Mouse (Mus musculus): ENCODE measurements around the gene 1700021F05Rik. TPM values are rescaled to one million over a fixed set of nuclear protein-coding genes. Genes with fewer than 3 reads are reported as not detected.

Gene 1700021F05Rik
- polyA plus RNA-seq, 1 experiment from 2014 or later, result 74.3 TPM

- DNase-seq (ENCODE audit: low spot score) (no peak), ATAC-seq (no peak)
- no peak overlapping the region for H3K9ac ChIP-seq (ENCODE audit: low read length)
- WGBS, result 82% methylated on average over 5 of the region's 5 CpGs
- H3K4me3 ChIP-seq (ENCODE audit: low read depth, low read length), result no peak overlapping the region
- no peaks in the 10 kb centered on the region for H3K27me3 ChIP-seq (replicated peaks; ENCODE audit: control insufficient read depth, insufficient read depth, low read length)
- no peak overlapping the region for H3K4me2 ChIP-seq (ENCODE audit: low read length)
- H3K9me3 ChIP-seq (replicated peaks; ENCODE audit: control insufficient read depth, low read length), result no peaks in the 10 kb centered on the region
- no peak overlapping the region for H3K27ac ChIP-seq (ENCODE audit: low read depth, low read length)
- H3K36me3 ChIP-seq (ENCODE audit: control insufficient read depth, insufficient read depth, low read length), result peaks cover 19% of the 10 kb centered on the region; the same call in 1 of the 2 replicates
- H3K4me1 ChIP-seq (ENCODE audit: control insufficient read depth, insufficient read depth, low read length), result no peaks in the 10 kb centered on the region
These were observed 49.9 kb downstream of the 1700021F05Rik start for GRCm38 (mm10) chr10:43490846-43491245.

GRCm38 (mm10) chr10:43490034-43490433, 50.8 kb downstream of the 1700021F05Rik start:
- Histone ChIP-seq H3K9ac (ENCODE audit: low read length) (no peak overlapping the region), H3K27ac (ENCODE audit: low read depth, low read length) (no peak overlapping the region), H3K4me3 (ENCODE audit: low read depth, low read length) (no peak overlapping the region), H3K4me1 (ENCODE audit: control insufficient read depth, insufficient read depth, low read length) (no peaks in the 10 kb centered on the region), H3K36me3 (ENCODE audit: control insufficient read depth, insufficient read depth, low read length) (peaks cover 11% of the 10 kb centered on the region; the same call in 1 of the 2 replicates), H3K27me3 (replicated peaks; ENCODE audit: control insufficient read depth, insufficient read depth, low read length) (no peaks in the 10 kb centered on the region), H3K9me3 (replicated peaks; ENCODE audit: control insufficient read depth, low read length) (no peaks in the 10 kb centered on the region), H3K4me2 (ENCODE audit: low read length) (no peak overlapping the region)
- DNase-seq (ENCODE audit: low spot score), result no peak
- WGBS, result 75% methylated on average over 8 of the region's 8 CpGs
- no peak for ATAC-seq

- Histone ChIP-seq H3K27me3 (replicated peaks; ENCODE audit: control insufficient read depth, insufficient read depth, low read length) (no peaks in the 10 kb centered on the region), H3K36me3 (ENCODE audit: control insufficient read depth, insufficient read depth, low read length) (peaks cover 6% of the 10 kb centered on the region; the same call in 1 of the 2 replicates), H3K4me2 (ENCODE audit: low read length) (no peak overlapping the region), H3K9me3 (replicated peaks; ENCODE audit: control insufficient read depth, low read length) (no peaks in the 10 kb centered on the region), H3K27ac (ENCODE audit: low read depth, low read length) (no peak overlapping the region), H3K9ac (ENCODE audit: low read length) (no peak overlapping the region), H3K4me3 (ENCODE audit: low read depth, low read length) (no peak overlapping the region), H3K4me1 (ENCODE audit: control insufficient read depth, insufficient read depth, low read length) (no peaks in the 10 kb centered on the region)
- DNase-seq (ENCODE audit: low spot score), result no peak
- 78% methylated on average over 6 of the region's 6 CpGs for WGBS
- ATAC-seq, result no peak
These were observed 51.2 kb downstream of the 1700021F05Rik start for GRCm38 (mm10) chr10:43489550-43489949.

DNA sequence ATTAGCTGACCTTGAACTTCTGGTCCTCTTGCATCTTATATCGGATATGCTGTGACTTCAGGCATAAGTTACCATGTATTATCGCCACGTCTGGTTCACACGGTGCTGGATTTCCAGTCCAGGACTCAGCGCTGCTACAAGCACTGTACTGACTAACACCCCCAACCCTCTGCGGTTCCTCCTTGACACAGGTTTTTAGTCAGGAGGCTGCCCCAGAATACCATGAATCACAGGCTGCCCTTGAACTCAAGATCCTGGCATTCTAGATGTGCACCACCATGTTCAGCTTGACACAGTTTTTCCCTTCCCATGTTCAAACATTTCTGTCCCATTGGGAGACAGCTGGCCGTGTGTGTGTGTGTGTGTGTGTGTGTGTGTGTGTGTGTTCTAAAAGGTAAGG, 51.7 kb downstream of the 1700021F05Rik start:
- Histone ChIP-seq H3K36me3 (ENCODE audit: control insufficient read depth, insufficient read depth, low read length) (peaks cover 2% of the 10 kb centered on the region; the same call in 1 of the 2 replicates), H3K27ac (ENCODE audit: low read depth, low read length) (no peak overlapping the region), H3K9me3 (replicated peaks; ENCODE audit: control insufficient read depth, low read length) (no peaks in the 10 kb centered on the region), H3K9ac (ENCODE audit: low read length) (no peak overlapping the region), H3K4me2 (ENCODE audit: low read length) (no peak overlapping the region), H3K4me3 (ENCODE audit: low read depth, low read length) (no peak overlapping the region), H3K4me1 (ENCODE audit: control insufficient read depth, insufficient read depth, low read length) (no peaks in the 10 kb centered on the region), H3K27me3 (replicated peaks; ENCODE audit: control insufficient read depth, insufficient read depth, low read length) (no peaks in the 10 kb centered on the region)
- no peak for ATAC-seq
- no peak for DNase-seq (ENCODE audit: low spot score)
- WGBS, result 87% methylated on average over 7 of the region's 7 CpGs

DNA sequence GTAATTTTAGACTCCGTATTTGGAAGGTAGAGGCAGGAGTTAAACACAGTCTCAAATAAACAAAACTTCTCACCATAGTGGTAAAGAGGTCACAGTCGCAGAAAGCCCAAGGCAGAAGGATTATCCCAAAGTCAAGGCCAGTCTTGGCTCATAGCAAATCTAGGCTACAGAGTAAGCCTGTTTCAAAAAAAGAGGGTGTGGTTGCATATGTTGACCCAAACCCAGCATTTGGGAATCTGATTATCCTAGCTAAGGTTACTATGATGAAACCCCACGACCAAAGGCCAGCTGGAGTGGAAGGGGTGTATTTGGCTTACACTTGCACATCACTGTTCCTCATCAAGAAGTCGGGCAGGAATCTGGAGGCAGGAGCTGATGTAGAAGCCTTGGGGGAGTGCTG, 52.5 kb downstream of the 1700021F05Rik start:
- Histone ChIP-seq H3K4me2 (ENCODE audit: low read length) (no peak overlapping the region), H3K4me3 (ENCODE audit: low read depth, low read length) (no peak overlapping the region), H3K27ac (ENCODE audit: low read depth, low read length) (no peak overlapping the region), H3K9ac (ENCODE audit: low read length) (no peak overlapping the region), H3K36me3 (ENCODE audit: control insufficient read depth, insufficient read depth, low read length) (no peaks in the 10 kb centered on the region), H3K9me3 (replicated peaks; ENCODE audit: control insufficient read depth, low read length) (no peaks in the 10 kb centered on the region), H3K27me3 (replicated peaks; ENCODE audit: control insufficient read depth, insufficient read depth, low read length) (no peaks in the 10 kb centered on the region), H3K4me1 (ENCODE audit: control insufficient read depth, insufficient read depth, low read length) (peaks cover 4% of the 10 kb centered on the region; the same call in 1 of the 2 replicates)
- no peak for DNase-seq (ENCODE audit: low spot score)
- ATAC-seq, result no peak
- 90% methylated on average over 4 of the region's 4 CpGs for WGBS

DNA sequence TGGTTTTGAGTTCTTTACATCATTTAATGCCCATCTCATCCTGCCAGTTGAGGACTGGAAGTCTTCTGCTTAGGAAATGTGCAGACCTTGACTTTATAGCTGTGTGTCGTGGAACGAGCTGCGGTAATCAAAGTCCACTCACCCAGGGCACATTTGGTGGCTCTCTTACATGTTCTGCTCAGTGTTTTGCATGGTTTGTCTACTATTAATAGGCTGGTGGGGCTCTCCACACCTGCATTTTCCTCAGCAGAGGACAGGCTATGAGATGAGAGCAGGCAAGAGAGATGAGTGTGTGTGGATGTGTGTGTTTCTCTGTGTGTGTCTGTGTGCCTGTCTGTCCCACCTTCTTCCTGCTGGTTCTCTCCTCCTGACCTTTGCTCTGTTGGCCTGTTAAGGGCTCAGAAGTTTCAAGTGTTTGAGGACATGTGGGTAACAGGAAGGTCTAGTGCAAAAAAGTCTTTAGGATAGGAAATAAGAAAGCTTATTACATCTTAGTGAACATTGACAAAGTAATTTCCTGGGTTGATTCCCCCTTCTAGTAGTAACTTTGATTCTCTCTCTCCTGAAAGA, 53.3 kb downstream of the 1700021F05Rik start:
- no peaks in the 10 kb centered on the region for H3K36me3 ChIP-seq (ENCODE audit: control insufficient read depth, insufficient read depth, low read length)
- H3K27ac ChIP-seq (ENCODE audit: low read depth, low read length), result no peak overlapping the region
- ATAC-seq, result no peak
- H3K4me2 ChIP-seq (ENCODE audit: low read length), result no peak overlapping the region
- no peaks in the 10 kb centered on the region for H3K9me3 ChIP-seq (replicated peaks; ENCODE audit: control insufficient read depth, low read length)
- no peaks in the 10 kb centered on the region for H3K27me3 ChIP-seq (replicated peaks; ENCODE audit: control insufficient read depth, insufficient read depth, low read length)
- WGBS, result 91% methylated on average over 3 of the region's 3 CpGs
- H3K9ac ChIP-seq (ENCODE audit: low read length), result no peak overlapping the region
- peaks cover 6% of the 10 kb centered on the region; the same call in 1 of the 2 replicates for H3K4me1 ChIP-seq (ENCODE audit: control insufficient read depth, insufficient read depth, low read length)
- DNase-seq (ENCODE audit: low spot score), result no peak
- H3K4me3 ChIP-seq (ENCODE audit: low read depth, low read length), result no peak overlapping the region

DNA sequence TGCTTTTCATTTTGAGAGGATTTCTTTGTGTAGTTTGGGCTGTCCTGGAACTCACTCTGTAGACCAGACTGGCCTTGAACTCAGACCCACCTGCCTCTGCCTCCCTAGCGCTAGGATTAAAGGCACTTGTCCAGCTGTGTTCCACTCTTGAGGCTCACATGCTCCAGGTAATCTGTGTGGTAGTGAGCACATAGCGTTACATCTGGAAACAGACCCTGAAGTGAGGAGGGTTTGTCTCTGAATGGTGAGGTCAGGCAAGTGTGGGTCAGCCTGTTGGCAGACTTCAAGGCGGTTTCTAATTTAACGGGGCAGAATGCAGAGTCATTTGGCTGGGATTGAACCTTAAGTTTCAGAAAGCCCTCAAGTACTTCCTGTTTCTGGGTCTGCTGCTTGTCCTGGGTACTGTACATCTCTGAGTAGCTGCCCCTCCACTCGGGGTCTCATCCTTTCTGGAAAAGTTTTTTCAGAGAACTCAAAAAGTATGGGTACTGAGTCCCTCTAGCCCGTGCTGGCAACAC, 55.0 kb downstream of the 1700021F05Rik start:
- Histone ChIP-seq H3K27ac (ENCODE audit: low read depth, low read length) (no peak overlapping the region), H3K9me3 (replicated peaks; ENCODE audit: control insufficient read depth, low read length) (no peaks in the 10 kb centered on the region), H3K27me3 (replicated peaks; ENCODE audit: control insufficient read depth, insufficient read depth, low read length) (no peaks in the 10 kb centered on the region), H3K4me1 (ENCODE audit: control insufficient read depth, insufficient read depth, low read length) (peaks cover 13% of the 10 kb centered on the region), H3K36me3 (ENCODE audit: control insufficient read depth, insufficient read depth, low read length) (no peaks in the 10 kb centered on the region), H3K9ac (ENCODE audit: low read length) (no peak overlapping the region), H3K4me3 (ENCODE audit: low read depth, low read length) (no peak overlapping the region), H3K4me2 (ENCODE audit: low read length) (no peak overlapping the region)
- no peak for ATAC-seq
- WGBS, result 89% methylated on average over 6 of the region's 6 CpGs
- no peak for DNase-seq (ENCODE audit: low spot score)

DNA sequence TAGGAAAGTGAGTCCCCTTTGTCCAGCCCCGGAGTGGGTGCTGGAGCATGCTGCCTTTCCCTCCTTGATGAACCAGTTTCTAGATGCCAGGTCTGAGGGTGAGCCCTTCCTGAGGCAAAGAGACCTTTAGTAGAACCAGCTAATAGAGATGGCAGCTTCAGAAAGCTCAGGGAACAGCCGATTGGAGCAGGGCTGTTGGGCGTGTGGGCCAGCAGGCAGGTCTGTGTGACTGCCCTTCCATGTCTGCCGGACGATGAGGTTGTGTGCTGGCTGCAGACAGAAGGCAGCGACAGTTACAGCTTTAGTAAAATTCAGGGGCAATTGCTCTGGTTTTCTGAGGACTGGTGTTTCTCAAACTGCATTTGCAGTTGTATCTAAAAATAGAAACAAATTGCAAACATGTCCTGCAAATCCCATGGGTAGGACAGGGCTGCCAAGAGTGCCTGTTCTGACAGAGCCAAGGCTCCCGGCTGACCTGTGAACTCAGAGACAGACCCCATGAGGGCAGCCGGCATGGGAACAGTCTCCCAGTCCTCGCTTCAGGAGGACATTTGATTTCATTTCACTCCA, 57.3 kb downstream of the 1700021F05Rik start:
- H3K27me3 ChIP-seq (replicated peaks; ENCODE audit: control insufficient read depth, insufficient read depth, low read length), result no peaks in the 10 kb centered on the region
- DNase-seq (ENCODE audit: low spot score) (no peak), ATAC-seq (no peak)
- 58% methylated on average over 9 of the region's 9 CpGs for WGBS
- no peak overlapping the region for H3K4me2 ChIP-seq (ENCODE audit: low read length)
- H3K4me3 ChIP-seq (ENCODE audit: low read depth, low read length), result no peak overlapping the region
- no peak overlapping the region for H3K9ac ChIP-seq (ENCODE audit: low read length)
- no peaks in the 10 kb centered on the region for H3K9me3 ChIP-seq (replicated peaks; ENCODE audit: control insufficient read depth, low read length)
- no peaks in the 10 kb centered on the region for H3K36me3 ChIP-seq (ENCODE audit: control insufficient read depth, insufficient read depth, low read length)
- H3K27ac ChIP-seq (ENCODE audit: low read depth, low read length), result no peak overlapping the region
- H3K4me1 ChIP-seq (ENCODE audit: control insufficient read depth, insufficient read depth, low read length), result peaks cover 21% of the 10 kb centered on the region

DNA sequence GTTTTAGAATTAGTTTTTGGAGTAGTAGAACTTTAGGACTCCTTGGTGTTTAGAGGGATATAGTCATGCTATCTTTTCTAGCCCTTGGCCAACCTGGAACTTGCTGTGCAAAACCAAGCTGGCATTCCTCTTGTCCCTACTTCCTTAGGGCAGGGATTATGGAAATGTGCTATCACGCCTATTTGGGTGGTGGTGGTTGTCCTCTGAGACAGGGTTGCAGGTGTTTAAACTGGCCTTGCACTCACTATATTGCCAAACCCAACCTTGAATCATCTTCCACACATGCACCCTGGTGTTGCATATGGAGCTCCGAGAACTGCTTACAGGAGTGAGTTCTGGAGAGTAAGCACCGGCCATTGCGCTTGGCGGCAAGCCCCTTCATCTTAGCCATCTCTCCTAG, 58.8 kb downstream of the 1700021F05Rik start:
- Histone ChIP-seq H3K27me3 (replicated peaks; ENCODE audit: control insufficient read depth, insufficient read depth, low read length) (no peaks in the 10 kb centered on the region), H3K9ac (ENCODE audit: low read length) (no peak overlapping the region), H3K27ac (ENCODE audit: low read depth, low read length) (no peak overlapping the region), H3K4me1 (ENCODE audit: control insufficient read depth, insufficient read depth, low read length) (peaks cover 25% of the 10 kb centered on the region), H3K4me2 (ENCODE audit: low read length) (no peak overlapping the region), H3K4me3 (ENCODE audit: low read depth, low read length) (no peak overlapping the region), H3K36me3 (ENCODE audit: control insufficient read depth, insufficient read depth, low read length) (no peaks in the 10 kb centered on the region), H3K9me3 (replicated peaks; ENCODE audit: control insufficient read depth, low read length) (no peaks in the 10 kb centered on the region)
- WGBS, result 93% methylated on average over 5 of the region's 5 CpGs
- ATAC-seq, result no peak
- DNase-seq (ENCODE audit: low spot score), result no peak
